Mouse (Mus musculus): ENCODE measurements around the gene Ociad2.
A peak's percentile ranks its signal among the peaks of the same experiment; 100 is the strongest.
"Not testable (repeated sequence)": the region's sequence is repeated elsewhere in the genome, so short reads cannot be mapped to it uniquely, and the experiment has no call there.

The Ociad2 gene

DNA sequence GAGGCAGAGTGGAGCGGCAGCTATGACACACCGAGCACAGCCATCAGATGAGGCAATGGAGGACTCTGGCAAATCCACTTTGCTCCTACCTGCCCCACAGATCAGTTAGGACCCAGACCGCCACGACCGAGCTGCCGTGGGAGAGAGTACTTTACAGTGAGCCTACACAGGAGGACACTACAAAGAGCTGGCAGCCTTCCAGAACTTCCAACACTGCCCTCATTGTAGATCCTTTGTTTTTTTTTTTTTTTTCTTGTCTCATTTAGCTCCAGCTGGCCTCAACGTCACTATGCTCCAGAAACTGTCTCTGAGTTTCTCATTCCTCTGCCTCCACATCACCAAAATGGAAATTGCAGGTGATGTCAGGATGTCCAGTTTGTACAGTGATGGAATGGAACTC lies 12.7 kb upstream of the Ociad2 start:
- no peak for DNase-seq (ENCODE audit: low spot score in 2 of 2)

DNA sequence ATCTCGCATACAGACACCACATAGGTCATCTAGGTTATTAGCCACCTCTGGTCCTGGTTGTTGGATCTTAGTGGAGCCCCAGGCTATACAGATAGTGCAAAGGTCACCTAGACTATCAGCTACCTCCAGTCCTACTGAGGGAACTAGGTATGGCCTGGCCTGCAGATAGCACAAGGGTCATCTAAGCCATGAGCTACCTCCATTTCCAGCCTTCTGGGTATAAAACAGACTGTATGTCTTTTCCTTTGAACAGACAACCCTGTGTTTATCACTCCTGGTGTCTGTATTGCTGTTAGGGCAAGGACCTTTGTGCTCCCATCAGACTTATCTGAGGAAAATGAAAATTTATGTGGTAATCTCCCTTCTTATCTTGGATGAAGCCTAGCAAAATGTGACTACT lies 11.0 kb upstream of the Ociad2 start:
- no peak for DNase-seq (ENCODE audit: low spot score in 2 of 2)

DNA sequence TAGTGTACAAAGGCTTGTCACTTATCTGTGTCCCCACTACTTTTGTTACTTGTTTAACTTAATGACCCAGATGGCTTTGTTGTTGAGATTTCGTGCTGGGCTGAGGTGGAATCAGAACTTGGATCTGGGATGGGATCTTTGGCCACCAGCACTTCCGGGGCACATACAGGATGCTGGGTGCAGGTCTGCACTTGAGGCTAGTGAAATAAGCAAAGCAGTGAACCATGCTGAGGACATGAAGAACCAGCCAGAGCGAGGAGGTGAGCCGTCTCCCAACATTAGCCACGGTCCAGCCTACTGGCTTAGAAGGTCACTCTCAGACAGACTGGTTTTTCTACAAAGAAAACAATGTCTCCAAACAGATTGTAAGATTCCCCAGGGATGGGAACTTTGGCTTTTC lies 8.7 kb upstream of the Ociad2 start:
- no peak for DNase-seq (ENCODE audit: low spot score in 2 of 2)

DNA sequence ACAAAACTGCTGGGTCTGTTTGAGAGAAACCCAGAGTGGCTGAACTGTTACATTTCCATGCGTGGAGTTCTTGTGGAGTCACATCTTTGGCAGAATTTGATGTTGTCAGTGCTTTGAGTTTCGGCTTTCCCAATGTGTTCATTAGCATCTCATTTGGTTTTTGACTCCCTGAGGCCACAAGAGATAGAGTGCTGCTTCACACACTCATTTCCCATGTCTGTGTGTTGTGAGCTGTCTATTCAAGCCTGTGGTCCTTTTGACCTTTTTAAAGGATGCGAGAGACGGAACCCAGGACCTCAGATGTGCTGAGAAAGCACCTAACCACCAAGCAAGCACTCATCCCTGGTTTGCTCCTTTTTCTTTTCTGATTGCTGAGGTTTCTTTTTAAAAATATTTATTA lies 4.4 kb upstream of the Ociad2 start:
- DNase-seq (ENCODE audit: low spot score in 2 of 2), result no peak

DNA sequence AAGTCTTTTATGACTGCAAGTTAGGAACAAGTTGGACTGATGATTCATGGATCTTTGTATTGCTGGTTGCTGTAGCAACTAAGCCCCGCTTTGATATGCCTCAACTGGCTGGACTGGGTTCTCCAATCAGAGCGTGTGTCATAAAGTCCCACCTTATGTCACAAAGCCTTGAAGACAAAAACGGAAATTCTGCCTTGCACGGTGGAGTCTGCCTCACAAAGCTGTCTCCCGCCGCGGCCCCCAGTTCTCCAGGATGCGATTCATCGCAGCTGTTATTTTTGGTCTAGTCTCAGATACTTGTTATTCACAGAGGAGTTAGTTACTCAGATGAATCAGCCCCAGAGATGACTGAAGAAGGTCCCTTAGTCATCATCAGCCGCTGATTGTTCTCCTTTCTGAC lies 3.5 kb upstream of the Ociad2 start:
- peak in 1 of 2 experiments; percentile 4 for DNase-seq (ENCODE audit: low spot score in 2 of 2)

DNA sequence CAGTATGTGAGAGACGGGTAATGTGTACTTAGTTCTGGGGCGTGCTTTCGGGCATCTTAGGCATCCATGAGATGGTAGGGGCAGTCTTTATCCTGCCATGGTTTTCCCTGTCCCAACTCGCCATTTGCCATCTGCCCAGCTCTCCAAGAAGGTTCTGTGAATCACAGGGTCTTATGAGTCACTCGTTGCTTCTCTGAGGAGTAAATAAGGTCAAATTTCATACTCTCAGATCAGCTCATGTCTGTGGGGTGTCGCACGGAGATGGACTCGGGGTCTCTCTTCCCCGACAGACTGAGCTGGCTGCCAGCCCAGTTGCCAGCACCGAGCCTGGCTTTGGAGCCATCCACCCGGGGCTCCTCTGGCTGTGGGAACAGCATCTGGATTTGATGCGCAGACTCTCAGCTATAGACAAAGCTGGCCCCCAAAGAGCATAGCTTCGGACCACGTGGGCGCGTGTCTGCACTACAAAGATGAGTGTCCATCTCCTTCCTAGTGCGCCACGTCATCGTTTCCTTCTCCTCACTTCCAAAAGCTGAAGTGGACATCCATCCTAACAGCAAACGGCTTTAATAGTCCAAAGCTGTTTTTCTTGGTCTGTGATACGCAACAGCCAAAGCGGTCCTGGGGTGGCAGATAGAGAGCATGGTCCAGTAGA lies 2.0 kb upstream of the Ociad2 start:
- no peak for DNase-seq (ENCODE audit: low spot score in 2 of 2)

DNA sequence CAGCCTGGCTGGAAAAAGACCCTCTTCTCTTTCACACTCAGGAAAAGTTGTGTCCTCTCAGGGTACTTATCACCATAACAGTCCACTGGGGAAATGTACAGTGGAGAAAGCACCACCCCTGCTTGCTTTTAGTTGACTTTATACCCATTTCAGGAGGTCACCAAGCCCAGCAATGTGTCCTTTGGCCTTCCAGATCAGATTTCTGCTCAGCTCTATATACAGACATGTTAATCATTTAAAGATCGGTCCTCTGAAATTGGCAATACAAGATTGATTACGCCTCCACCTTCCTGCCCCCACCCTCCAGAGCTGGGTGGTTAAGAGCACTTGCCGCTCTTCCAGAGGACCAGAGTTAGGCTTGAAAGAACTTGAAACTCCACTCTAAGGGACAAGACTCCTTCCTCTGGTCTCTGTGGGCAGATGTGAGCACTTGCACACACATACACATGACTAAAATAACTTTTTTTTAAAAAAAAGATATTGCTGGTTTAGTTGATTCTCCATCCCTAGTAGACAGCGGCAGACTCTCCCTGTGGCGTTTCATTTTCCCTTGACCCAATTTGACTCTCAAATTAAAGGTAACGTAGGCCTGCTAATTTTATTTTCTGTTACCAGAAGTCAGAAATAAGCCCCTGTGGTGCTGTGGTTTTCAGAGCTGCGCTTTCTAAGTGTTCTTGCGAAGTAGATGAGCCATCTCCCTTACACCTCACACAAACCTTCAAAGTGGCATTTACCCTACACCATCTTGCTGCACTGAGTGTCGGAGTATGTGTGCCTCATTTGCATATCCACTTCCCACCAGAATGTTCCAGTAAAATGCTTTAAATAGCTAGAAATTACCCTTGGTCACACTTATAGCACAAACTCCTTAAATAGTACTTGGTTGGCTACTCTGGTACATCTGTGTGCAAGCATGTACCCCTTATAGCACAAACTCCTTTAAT lies 777 bp downstream of the Ociad2 start:
- no peak for DNase-seq (ENCODE audit: low spot score in 2 of 2)

DNA sequence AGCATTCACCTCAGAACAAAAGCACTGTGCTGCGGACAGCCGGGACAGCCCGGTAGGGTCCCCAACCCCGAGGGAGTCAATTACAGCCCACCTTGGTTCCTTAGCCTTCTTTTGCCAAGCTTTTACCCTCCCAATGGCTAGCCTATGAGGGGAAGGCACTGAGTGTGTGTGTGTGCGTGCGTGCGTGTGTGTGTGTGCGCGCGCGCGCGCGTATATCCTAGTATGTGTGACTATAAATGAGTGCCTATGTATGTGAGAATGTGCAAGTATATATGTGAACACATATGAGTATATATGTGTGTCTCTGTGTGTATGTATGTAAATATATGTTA lies 2.0 kb downstream of the Ociad2 start:
- DNase-seq (ENCODE audit: low spot score in 2 of 2), result no peak

DNA sequence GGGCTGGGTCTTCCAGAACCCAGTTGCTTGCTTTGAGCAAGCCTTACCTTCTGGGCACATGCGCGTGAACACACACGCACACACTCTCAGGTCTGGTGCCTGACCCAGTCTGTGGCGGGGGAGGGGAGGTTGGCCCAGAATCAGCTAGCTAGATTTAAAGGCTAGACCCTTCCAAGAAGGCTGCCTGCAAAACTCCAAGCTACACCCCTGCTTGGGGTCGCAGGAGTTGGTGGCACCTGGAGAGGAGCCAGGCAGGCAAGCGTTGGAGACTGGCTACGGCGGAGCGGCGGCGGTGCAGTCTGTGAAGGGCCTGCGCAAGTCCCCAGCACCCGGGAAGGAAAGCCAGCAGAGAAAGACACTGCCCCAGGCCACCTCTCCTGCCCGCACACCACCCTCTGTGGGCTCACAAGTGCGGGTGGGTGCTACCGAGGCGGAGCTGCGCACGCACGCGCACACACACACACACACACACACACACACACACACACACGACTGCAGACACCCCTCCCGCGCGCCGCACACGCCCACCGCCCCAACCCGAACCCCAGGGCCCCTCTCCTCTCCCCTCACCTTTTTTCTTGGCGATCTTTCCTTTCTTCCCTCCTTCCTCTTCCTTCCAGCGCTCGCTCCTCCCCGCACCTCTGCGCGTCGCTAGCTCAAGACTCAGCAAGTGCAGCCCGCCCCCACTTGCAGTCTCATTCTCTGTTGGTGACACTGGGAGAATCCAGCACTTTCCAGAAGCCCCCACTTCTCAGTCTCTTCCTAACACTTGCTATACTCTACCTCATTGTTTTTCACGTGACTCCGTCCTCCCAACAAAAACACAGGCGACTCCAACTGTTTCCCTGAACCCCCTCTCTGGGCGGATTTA lies 2.6 kb downstream of the Ociad2 start:
- no peak for DNase-seq (ENCODE audit: low spot score in 2 of 2)

DNA sequence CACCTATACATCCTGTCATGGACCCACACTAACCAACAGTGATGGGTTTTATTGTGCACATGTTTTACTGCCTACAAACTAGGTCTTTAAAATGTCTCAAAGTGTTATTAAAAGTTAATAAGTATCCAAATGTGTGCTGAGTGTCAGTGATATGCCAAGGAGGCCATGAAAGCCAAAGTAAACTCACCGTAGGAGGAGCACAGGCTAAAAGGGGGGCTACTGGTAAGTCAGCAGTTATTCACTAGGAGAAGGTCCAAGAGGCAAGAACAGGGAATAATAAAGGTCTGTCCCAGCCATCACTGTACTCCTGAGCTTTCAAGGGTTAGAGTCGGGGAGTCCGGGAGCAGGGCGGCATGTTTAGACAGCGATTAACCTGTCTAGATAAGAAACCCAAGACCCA lies 4.4 kb downstream of the Ociad2 start:
- DNase-seq (ENCODE audit: low spot score in 2 of 2), result no peak

DNA sequence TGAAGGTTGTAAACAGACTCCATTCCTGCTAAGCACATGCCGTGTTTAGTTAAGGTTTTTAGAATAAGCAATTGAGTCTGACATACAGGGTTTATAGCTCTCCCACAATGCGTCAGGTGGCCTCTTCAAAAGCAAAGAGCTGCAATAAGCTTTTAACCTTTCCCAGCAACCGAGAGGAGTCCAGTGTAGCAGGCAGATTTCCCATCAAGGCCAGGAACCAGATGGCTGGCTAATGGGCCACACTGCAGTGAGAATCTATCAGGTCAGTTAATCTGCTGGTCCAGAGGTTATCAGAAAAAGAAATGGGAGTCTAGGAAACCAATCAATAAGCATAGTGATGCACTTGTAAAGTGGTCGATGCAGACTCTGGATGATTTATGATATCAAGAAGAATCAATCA lies 9.8 kb downstream of the Ociad2 start:
- DNase-seq (ENCODE audit: low spot score in 2 of 2), result no peak

DNA sequence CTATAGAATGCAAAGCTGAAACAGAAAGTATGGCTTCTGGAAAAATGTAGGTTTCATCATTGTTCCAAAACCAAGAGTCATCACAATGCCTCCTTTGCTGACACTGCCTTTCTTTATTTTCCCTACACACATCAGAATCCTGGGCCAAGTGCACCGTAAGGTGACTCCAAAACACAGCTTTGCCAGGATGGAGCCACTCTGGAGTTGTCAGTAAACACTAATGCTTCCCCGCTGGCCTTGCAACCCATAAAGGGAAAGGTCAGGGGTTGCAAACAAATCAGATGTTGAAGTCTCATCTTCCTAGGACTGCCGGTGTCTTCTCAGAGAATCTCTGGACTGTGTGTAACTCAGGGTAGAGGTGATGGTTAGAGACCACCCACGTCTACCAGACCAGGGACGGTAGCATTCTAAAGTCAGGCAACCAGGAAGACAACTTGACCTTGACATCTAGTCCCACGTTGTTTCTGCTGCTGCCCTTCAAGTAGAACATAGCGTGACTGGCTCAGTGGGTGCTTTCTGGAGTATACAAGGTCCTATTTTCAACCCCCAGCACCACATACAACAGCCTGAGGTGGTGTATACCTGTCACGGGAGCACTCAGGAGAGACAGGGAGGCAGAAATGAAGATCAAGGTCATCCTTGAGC lies 16.2 kb downstream of the Ociad2 start:
- DNase-seq (ENCODE audit: low spot score in 2 of 2), result no peak

DNA sequence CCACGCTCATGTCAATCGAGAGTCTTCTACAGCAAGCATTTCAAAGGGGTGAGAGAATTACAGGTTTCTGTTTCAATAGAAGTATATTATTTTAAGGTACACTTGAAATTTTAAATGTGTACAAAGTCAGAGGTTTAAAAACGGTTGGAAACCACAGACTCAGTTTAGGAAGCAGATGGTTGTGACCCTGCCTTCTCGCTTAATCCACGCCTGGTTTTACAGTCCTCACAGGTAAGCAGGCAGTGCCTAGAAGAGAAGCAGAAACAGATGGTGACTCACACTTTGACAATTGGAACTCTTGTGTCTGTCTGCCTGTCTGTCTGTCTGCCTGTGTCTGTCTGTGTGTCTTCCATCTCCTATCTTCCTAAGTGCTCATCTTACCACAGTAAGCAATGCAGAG lies 17.2 kb downstream of the Ociad2 start:
- DNase-seq (ENCODE audit: low spot score in 2 of 2), result no peak

DNA sequence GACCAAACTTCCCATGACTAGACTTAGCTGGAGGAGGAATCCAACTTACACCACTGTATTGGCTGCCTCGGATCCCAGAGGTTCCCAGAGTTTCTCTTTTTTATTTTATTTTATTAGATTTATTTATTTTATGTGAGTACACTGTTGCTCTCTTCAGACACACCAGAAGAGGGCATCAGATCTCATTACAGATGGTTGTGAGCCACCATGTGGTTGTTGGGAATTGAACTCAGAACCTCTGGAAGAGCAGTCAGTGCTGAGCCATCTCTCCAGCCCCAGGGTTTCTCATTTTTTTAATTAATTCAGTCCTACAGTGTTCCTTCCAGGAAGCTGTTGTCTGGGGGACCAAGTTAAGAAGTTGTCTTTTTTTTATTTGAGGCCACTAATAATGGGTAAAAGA lies 18.1 kb downstream of the Ociad2 start:
- not testable (repeated sequence) for DNase-seq (ENCODE audit: low spot score in 2 of 2)

DNA sequence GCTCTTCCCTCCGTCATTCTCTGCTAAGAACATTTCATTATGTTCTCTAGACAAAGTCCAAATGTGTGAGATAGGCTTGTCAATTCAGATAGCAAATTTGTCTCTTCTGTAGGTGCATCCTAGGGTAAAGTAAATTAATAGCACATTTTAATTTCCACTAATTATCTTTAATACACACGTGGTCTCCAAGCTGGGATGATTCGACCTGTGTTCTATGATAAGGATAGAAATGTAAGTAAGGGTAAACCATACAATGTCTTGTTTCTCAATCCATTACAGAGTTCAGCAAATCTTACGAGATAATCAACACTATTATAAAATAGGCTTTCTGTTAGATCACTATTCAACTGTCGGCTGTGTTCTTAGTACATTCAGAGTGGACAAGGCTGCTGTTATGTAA lies 21.5 kb downstream of the Ociad2 start:
- no peak for DNase-seq (ENCODE audit: low spot score in 2 of 2)

DNA sequence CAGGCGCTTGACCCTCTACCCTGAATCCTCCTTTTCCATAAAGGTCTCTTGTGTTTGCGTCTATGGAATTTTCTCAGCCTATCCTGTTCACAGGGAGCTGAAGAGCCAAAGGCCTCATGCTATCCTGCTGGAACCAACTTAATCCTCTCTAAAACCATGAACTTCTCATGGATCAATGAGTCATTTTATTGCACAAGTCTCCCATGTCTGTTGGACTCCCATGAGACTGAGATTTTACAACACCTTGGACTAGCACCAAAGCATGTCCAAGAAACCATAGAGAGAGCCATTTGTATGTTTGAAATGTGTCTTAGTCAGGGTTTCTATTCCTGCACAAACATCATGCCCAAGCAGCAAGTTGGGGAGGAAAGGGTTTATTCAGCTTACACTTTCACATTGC lies 26.2 kb downstream of the Ociad2 start:
- no peak for DNase-seq (ENCODE audit: low spot score in 2 of 2)

DNA sequence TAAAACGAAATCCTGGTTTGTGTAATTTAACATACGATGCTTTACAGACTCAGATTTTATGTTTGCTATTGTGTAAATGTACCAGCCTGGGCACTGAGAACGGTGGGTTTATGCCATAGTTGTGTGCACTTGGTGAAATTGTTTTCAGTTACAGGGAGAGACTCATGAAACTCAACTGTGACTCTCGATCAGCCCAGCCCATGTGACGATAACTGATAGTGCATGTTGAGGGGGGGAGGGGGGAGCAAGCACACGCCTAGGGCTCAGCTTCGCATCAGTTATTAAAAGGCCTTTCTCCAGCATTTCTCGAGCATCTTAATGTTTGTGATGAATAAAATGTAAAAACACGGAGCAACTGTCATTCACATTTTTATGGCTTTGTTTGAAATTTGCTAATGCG lies 27.2 kb downstream of the Ociad2 start:
- DNase-seq (ENCODE audit: low spot score in 2 of 2), result no peak

DNA sequence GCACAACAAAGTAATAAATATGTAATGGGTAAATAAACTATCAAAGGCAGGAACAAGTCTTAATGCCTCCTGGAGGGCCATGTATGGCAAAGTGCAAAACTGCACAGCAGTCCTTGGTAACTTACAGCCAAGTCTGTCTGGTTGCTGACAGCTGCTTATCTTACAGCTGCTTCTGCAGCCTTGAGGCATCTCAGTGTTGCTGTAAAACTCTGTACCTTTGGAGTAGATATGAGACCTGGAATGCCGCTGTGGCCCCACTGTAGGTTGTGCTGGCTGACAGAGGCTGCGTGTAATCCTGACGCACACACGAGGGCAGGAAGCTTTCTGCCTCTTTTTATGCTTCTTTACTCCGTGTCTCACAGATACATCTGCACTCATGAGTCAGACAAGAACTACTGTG lies 29.4 kb downstream of the Ociad2 start:
- DNase-seq (ENCODE audit: low spot score in 2 of 2), result no peak

DNA sequence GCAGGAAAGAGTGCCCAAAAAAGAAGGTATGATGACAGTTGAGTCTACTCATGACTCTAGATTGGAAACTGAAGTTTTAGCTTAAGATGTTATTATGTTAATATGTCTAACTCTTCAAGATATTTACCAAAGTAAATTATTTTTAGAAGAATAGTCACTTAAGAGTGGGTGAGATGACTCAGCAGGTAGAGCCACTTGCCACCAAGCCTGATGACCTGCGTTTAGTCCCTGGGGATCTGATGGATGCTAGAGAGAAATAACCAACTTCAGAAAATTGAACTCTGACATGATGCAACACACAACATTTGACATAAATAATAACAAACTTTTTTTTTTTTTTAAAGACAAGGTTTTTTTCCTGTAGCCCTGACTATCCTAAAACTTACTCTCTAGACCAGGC lies 30.4 kb downstream of the Ociad2 start:
- DNase-seq (ENCODE audit: low spot score in 2 of 2), result no peak

DNA sequence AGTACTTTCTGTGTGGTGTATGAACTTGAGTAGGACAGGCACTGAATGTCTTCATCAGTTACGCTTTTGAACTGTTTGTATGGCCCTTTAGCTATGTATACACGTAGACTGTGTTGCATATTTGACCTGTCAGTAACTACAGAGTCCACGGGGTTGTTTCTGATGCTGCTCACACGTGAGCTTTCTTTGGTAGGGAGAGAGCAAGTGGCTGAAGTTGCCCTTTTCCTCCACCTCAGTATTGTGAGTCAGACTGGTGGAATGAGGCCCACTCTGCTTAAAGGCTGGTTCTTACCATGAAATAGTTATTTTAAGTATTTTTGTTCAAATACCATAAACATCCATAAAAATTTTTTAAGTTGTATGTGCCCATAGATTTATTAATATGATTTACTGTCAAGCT lies 31.3 kb downstream of the Ociad2 start:
- DNase-seq (ENCODE audit: low spot score in 2 of 2), result no peak

DNA sequence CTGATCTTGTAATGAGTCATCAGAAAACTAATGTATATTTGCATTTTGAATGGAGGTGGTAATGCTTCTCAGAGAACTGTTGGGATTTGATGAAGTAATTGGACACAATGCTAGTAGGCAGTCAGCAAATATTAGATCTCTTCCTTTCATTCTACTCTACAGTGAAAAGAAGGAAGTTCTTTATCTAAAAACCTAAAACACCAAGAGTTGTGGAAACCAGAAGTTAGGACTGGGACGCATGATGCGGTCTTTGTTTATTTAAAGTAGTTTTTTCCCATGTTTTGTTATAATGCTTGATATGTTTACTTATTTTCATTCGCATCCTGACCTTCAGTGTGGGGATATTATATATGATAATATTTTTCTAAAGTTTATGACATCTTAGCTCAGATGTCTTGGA lies 33.5 kb downstream of the Ociad2 start:
- DNase-seq (ENCODE audit: low spot score in 2 of 2), result no peak

DNA sequence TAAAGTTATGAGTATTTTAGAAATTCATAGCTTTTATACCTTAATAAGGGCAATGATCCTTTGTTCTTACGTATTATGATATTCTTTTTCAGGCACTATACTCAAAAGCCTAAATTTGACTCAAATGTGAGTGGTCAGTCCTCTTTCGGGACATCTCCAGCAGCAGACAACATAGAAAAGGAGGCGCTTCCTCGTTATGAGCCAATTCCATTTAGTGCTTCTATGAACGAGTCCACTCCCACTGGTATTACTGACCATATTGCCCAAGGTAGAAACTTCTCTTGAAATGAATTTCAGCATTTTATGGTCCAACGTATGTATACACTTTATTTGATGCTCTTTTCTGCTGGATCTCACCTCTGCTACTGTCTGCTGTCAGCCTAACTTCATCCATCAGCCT lies 34.3 kb downstream of the Ociad2 start:
- DNase-seq (ENCODE audit: low spot score in 2 of 2), result no peak
